Mouse (Mus musculus): Measurements from ENCODE around the gene Ccdc167.
A peak's percentile ranks its signal among the peaks of the same experiment; 100 is the strongest.

Ccdc167 gene

GRCm38 (mm10) chr17:29684275-29684674 lies 32.6 kb downstream of the Ccdc167 start:
- DNase-seq (ENCODE audit: low spot score) = no peak

DNA sequence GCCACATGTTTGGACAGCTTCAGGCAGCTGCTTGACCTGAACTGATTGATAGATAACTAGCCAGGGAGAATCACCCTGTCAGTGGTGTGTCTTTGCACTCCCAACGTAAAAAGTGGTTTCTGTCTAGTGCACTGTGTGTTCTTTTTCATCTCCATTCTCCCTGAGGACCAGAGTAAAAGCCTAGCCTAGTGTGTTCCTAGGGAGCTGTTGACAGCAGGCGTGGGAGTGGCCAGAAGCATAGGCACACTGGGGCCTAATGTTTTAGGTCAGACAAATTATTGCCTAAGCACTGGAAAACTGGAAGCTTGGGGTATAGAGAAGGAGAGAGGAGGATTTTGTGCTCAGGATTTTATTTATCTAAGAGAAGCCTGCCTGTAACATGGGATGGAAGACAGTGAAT lies 33.7 kb downstream of the Ccdc167 start:
- no peak for DNase-seq (ENCODE audit: low spot score)

- no peak for DNase-seq (ENCODE audit: low spot score)
Observed at GRCm38 (mm10) chr17:29682261-29682660, 34.6 kb downstream of the Ccdc167 start.

GRCm38 (mm10) chr17:29681669-29682068 lies 35.2 kb downstream of the Ccdc167 start:
- no peak for DNase-seq (ENCODE audit: low spot score)

- no peak for DNase-seq (ENCODE audit: low spot score)
Observed at GRCm38 (mm10) chr17:29680921-29681320, 35.9 kb downstream of the Ccdc167 start.

GRCm38 (mm10) chr17:29680174-29680573 lies 36.7 kb downstream of the Ccdc167 start:
- no peak for DNase-seq (ENCODE audit: low spot score)

GRCm38 (mm10) chr17:29679038-29679767 lies 37.6 kb downstream of the Ccdc167 start:
- DNase-seq (ENCODE audit: low spot score) = no peak

- no peak for DNase-seq (ENCODE audit: low spot score)
Observed at GRCm38 (mm10) chr17:29678526-29678925, 38.3 kb downstream of the Ccdc167 start.

- no peak for DNase-seq (ENCODE audit: low spot score)
Observed at GRCm38 (mm10) chr17:29673325-29673724, 43.5 kb downstream of the Ccdc167 start.

DNA sequence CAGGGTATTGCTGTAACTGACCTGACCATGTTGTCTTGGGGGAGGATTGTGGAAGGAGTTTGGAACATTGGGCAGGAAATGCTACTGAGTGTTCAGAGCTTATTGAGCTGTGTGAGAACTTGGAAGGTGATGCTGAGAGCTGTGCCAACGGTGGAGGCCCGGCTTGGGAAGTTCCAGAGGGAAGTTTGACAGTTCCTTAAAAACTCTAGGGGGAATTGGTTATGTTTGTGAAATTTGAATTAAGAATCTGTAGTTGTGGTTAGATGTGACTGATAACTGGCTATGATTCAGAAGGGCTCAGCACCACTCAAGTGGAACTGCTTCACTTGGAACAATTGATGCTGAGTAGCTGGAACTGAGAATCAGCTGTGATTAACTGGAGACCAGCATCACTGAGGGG lies 45.8 kb downstream of the Ccdc167 start:
- no peak for DNase-seq (ENCODE audit: low spot score)

- DNase-seq (ENCODE audit: low spot score) = no peak
Observed at GRCm38 (mm10) chr17:29669936-29670335, 46.9 kb downstream of the Ccdc167 start.

DNA sequence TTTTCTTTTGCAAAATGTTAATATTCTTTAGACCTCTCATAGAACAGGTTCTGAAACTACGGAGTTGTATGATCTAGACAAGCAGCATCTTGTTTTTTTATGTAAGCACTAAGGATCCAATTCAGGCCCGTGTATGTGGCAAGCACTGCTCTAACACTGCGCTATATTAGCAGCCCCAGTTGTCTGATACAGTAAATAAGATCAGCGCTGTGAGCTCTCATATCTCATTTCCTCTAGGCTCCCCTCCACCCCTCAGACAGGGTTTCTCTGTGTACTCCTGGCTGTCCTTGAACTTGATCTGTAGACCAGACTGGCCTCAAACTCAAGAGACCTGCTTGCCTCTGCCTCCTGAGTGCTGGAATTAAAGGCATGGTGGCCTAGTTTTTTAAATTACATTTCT lies 47.8 kb downstream of the Ccdc167 start:
- no peak for DNase-seq (ENCODE audit: low spot score)

GRCm38 (mm10) chr17:29668051-29668986 lies 48.5 kb downstream of the Ccdc167 start:
- DNase-seq (ENCODE audit: low spot score) = peak; percentile 28

DNA sequence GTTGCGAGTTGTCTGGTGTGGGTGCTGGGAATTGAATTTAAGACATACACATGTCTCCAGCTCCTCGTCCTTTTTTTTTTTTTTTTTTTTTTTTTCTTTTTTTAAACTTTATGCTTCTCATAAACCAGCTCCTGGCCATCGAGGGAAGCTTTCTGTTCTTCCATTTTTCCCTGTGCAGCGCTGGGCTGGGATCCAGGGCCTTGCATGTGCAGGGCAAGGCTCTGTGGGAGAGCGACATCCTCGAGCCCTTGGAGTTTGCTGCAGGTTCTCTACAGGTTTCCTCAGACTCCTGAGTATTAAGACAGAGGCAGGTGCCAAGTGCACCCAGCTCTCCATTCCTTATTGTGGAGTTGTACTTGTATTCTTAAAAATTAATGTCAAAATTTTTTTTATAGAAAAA lies 54.7 kb downstream of the Ccdc167 start:
- no peak for DNase-seq (ENCODE audit: low spot score)

GRCm38 (mm10) chr17:29660762-29661391 lies 56.0 kb downstream of the Ccdc167 start:
- DNase-seq (ENCODE audit: low spot score) = peak; percentile 17

- DNase-seq (ENCODE audit: low spot score) = peak; percentile 89
Observed at GRCm38 (mm10) chr17:29660076-29660761, 56.6 kb downstream of the Ccdc167 start, which contains the start of gene Cmtr1. Gene Cmtr1 (plus strand): TSS chr17:29660595.

GRCm38 (mm10) chr17:29658249-29658648 lies 58.6 kb downstream of the Ccdc167 start:
- no peak for DNase-seq (ENCODE audit: low spot score)

GRCm38 (mm10) chr17:29642219-29642618 lies 74.6 kb downstream of the Ccdc167 start:
- DNase-seq (ENCODE audit: low spot score) = no peak

GRCm38 (mm10) chr17:29640971-29641370 lies 75.9 kb downstream of the Ccdc167 start:
- no peak for DNase-seq (ENCODE audit: low spot score)

DNA sequence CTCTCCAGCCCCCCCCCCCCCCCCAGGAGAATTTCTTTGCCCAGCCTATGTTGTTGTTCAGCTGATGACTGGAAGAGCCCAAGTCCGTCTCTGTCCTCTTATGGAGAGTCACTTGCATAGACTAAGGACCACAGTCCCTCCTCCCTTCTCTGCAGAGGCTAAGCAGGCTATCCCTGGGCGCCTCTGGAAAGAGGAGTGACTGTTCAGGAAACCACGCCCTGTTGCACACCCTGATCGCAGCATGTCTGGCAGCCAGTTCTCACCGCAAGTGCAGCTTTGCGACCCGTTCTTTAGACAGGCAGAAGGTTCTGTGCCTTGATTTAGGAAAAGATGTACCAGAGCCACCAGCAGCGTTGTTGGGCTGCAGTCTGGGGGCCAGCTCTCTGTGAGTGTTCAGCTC lies 78.9 kb downstream of the Ccdc167 start:
- no peak for DNase-seq (ENCODE audit: low spot score)

- no peak for DNase-seq (ENCODE audit: low spot score)
Observed at GRCm38 (mm10) chr17:29637377-29637776, 79.5 kb downstream of the Ccdc167 start.

Data from left cerebral cortex, adult 11 months (tissue).